Mouse (Mus musculus) ovary, postnatal 10 days (tissue): ENCODE measurements around the gene Ubtf.

Source experiments
- DNase-seq: peaks from one replicate; pipeline ENCODE4 v3.0.0; 2022; ENCODE audit warnings: low spot score

The Ubtf gene

DNA sequence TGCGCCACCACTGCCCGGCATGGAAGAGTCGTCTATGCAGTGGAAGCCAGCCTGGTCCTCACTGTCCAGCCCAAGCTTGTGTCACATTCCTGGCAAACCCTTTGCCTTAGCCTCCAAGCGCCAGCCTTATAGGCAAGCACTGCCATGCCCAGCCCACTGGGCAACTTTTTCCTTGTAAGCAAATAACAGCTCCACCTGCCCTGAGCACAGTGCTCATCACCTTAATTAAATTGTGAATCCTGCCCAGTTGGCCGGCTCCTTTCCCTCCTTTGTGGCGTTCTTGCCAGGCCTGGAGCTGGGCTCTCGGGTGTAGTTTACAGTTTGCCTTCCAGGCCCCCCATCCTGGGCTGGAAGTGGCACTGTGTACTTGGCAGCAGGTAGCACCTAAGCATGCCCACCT is 56.3 kb downstream of the Ubtf start:
- no peak for DNase-seq

GRCm38 (mm10) chr11:102258521-102258920 is 61.0 kb downstream of the Ubtf start:
- no peak for DNase-seq

GRCm38 (mm10) chr11:102258095-102258494 is 61.4 kb downstream of the Ubtf start:
- DNase-seq = no peak

DNA sequence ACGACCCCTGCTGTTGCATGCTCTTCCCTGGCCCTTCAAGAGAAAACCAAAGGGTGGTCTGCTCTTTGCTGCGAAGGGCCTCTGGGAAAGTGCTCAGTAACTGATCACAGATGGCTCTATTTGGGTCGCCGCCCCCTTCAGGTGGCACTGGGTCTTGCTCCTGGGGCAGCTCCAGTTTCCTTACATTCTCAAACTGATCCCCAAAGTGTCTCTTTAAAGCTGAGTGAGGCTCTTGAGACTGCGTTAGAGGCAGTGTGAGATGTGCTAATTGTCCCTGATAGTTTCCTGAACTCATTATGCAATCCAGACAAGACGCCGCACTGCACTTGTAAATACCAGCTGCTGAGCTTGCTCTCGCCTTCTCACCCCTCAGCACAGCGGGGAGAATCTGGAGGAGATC is 62.0 kb downstream of the Ubtf start:
- DNase-seq = no peak
